Comparison of ENCODE assay signal across 7 mouse cellular contexts in genomic region chr15:80075733-80076337, GRCm38 (mm10). TPM values are rescaled to one million over a fixed set of nuclear protein-coding genes. Genes with fewer than 3 reads are reported as not detected.
DNase-seq lines count a peak whose midpoint lies in the region; ATAC-seq and TF ChIP-seq lines count a peak whose summit lies in the region.

No protein-coding gene starts in this region.

- H3K27ac ChIP-seq in kidney, postnatal 0 days, result peak overlapping the region; percentile 47; the same call in 1 of the 2 replicates
- H3K27ac ChIP-seq in bone marrow, adult 2 months (ENCODE audit: control insufficient read depth, insufficient read depth, low read depth, low read length, poor library complexity), result peak overlapping the region; percentile 52; the same call in 1 of the 2 replicates
- peak overlapping the region; percentile 54 for H3K27ac ChIP-seq in intestine, embryonic 15.5 days
- peak overlapping the region; percentile 14; the same call in 1 of the 2 replicates for H3K27ac ChIP-seq in midbrain, postnatal 0 days (ENCODE audit: low read depth, low read length)

- H3K27me3 ChIP-seq in kidney, postnatal 0 days (ENCODE audit: insufficient read depth, low read length), result no peaks in the 10 kb centered on the region
- H3K27me3 ChIP-seq in intestine, embryonic 15.5 days (replicated peaks), result no peaks in the 10 kb centered on the region
- no peaks in the 10 kb centered on the region for H3K27me3 ChIP-seq in midbrain, postnatal 0 days (ENCODE audit: insufficient read depth, low read length)

- ATAC-seq in kidney, postnatal 0 days (replicated peaks; ENCODE audit: low FRiP score, low read depth), result no peak
- ATAC-seq in intestine, embryonic 15.5 days, result peak; percentile 46
- ATAC-seq in midbrain, postnatal 0 days (ENCODE audit: low FRiP score), result no peak

- TF ChIP-seq CTCF in kidney, postnatal 0 days (IDR thresholded peaks at IDR 0.05; ENCODE audit: low read depth), result no peak
- no peak for TF ChIP-seq CTCF in bone marrow, adult 2 months (IDR thresholded peaks at IDR 0.05; ENCODE audit: control insufficient read depth, insufficient read depth, low read length)
- no peak for TF ChIP-seq CTCF in midbrain, postnatal 0 days (IDR thresholded peaks at IDR 0.05)

- no peak overlapping the region for H3K4me2 ChIP-seq in kidney, postnatal 0 days (ENCODE audit: low read length)
- no peak overlapping the region for H3K4me2 ChIP-seq in intestine, embryonic 15.5 days (replicated peaks)
- no peak overlapping the region for H3K4me2 ChIP-seq in midbrain, postnatal 0 days (ENCODE audit: low read depth, low read length, poor library complexity, severe bottlenecking)

- H3K9ac ChIP-seq in kidney, postnatal 0 days (ENCODE audit: low read depth, low read length), result no peak overlapping the region
- H3K9ac ChIP-seq in intestine, embryonic 15.5 days, result no peak overlapping the region
- no peak overlapping the region for H3K9ac ChIP-seq in midbrain, postnatal 0 days (replicated peaks; ENCODE audit: low read length, poor library complexity, severe bottlenecking)

- peaks cover 1% of the 10 kb centered on the region; the same call in 1 of the 2 replicates for H3K4me1 ChIP-seq in kidney, postnatal 0 days (replicated peaks; ENCODE audit: insufficient read depth, low read length)
- peaks cover 2% of the 10 kb centered on the region; the same call in 1 of the 2 replicates for H3K4me1 ChIP-seq in bone marrow, adult 2 months (ENCODE audit: control insufficient read depth, insufficient read depth, low read length)
- H3K4me1 ChIP-seq in intestine, embryonic 15.5 days (replicated peaks), result peaks cover 16% of the 10 kb centered on the region
- H3K4me1 ChIP-seq in midbrain, postnatal 0 days (ENCODE audit: insufficient read depth, low read length), result no peaks in the 10 kb centered on the region

- peaks cover 33% of the 10 kb centered on the region for H3K36me3 ChIP-seq in kidney, postnatal 0 days (ENCODE audit: insufficient read depth, low read length)
- H3K36me3 ChIP-seq in intestine, embryonic 15.5 days, result peaks cover 35% of the 10 kb centered on the region
- peaks cover 22% of the 10 kb centered on the region for H3K36me3 ChIP-seq in midbrain, postnatal 0 days (ENCODE audit: insufficient read depth, low read length)

- 35% methylated on average over 5 of the region's 5 CpGs for WGBS in kidney, postnatal 0 days
- 39% methylated on average over 5 of the region's 5 CpGs for WGBS in bone marrow, adult 2 months
- 20% methylated on average over 5 of the region's 5 CpGs for WGBS in intestine, embryonic 15.5 days
- 41% methylated on average over 5 of the region's 5 CpGs for WGBS in midbrain, postnatal 0 days

- H3K9me3 ChIP-seq in kidney, postnatal 0 days (replicated peaks; ENCODE audit: low read length), result no peaks in the 10 kb centered on the region
- H3K9me3 ChIP-seq in intestine, embryonic 15.5 days, result no peaks in the 10 kb centered on the region
- no peaks in the 10 kb centered on the region for H3K9me3 ChIP-seq in midbrain, postnatal 0 days (ENCODE audit: low read length)

- no peak overlapping the region for H3K4me3 ChIP-seq in kidney, postnatal 0 days (replicated peaks; ENCODE audit: low read depth, low read length)
- no peak overlapping the region for H3K4me3 ChIP-seq in bone marrow, adult 2 months (replicated peaks; ENCODE audit: control insufficient read depth, low read depth, low read length)
- no peak overlapping the region for H3K4me3 ChIP-seq in intestine, embryonic 15.5 days (replicated peaks)
- H3K4me3 ChIP-seq in midbrain, postnatal 0 days (ENCODE audit: low read depth, low read length), result no peak overlapping the region

- no peak for TF ChIP-seq POLR2A in bone marrow, adult 2 months (IDR thresholded peaks at IDR 0.05; ENCODE audit: borderline replicate concordance, control insufficient read depth, low read depth, low read length)

- no peak for DNase-seq in kidney, postnatal 0 days (ENCODE audit: low spot score)
- DNase-seq in kidney, adult 8-10 months, result no peak
- DNase-seq in midbrain, postnatal 0 days (ENCODE audit: low spot score), result no peak
- no peak for DNase-seq in layer of hippocampus, adult 9-10 months (ENCODE audit: low spot score)
- DNase-seq in adrenal gland, postnatal 36 days, result no peak

RNA-seq across cellular contexts. Expression of gene Syngr1, which starts 15.3 kb away (rescaled TPM):
- polyA plus RNA-seq in kidney, postnatal 0 days (2015; fragmentation: Nextera tagmentation; extraction: Ambion mirVana), result 21.8 and 24.1 TPM in 2 replicates
- polyA plus RNA-seq in bone marrow, adult 2 months (2011; ENCODE audit: insufficient read depth, insufficient read length, low replicate concordance, missing spikeins), result 10.7 and 13.4 TPM in 2 replicates
- 18.2 and 18.7 TPM in 2 replicates for polyA plus RNA-seq in intestine, embryonic 15.5 days (2015; fragmentation: Nextera tagmentation; extraction: Ambion mirVana)
- 162 and 220 TPM in 2 replicates for total RNA-seq in midbrain, postnatal 0 days (2014; rRNA removed)
- polyA plus RNA-seq in midbrain, postnatal 0 days (2015; fragmentation: Nextera tagmentation; extraction: Ambion mirVana), result 81.5 and 88.5 TPM in 2 replicates
- total RNA-seq in adrenal gland, postnatal 36 days (2021), result 10 to 100 TPM; 28.0 to 31.5 TPM

RNA-seq across cellular contexts. Expression of gene Rpl3, which starts 15.8 kb away (rescaled TPM):
- 970 and 975 TPM in 2 replicates for polyA plus RNA-seq in kidney, postnatal 0 days (2015; fragmentation: Nextera tagmentation; extraction: Ambion mirVana)
- 708 and 1,315 TPM in 2 replicates for polyA plus RNA-seq in bone marrow, adult 2 months (2011; ENCODE audit: insufficient read depth, insufficient read length, low replicate concordance, missing spikeins)
- polyA plus RNA-seq in intestine, embryonic 15.5 days (2015; fragmentation: Nextera tagmentation; extraction: Ambion mirVana), result 1,109 and 1,134 TPM in 2 replicates
- total RNA-seq in midbrain, postnatal 0 days (2014; rRNA removed), result 511 and 632 TPM in 2 replicates
- 500 and 515 TPM in 2 replicates for polyA plus RNA-seq in midbrain, postnatal 0 days (2015; fragmentation: Nextera tagmentation; extraction: Ambion mirVana)
- 100 to 1,000 TPM; 602 to 611 TPM for total RNA-seq in adrenal gland, postnatal 36 days (2021)

RNA-seq across cellular contexts. Expression of gene Tab1, which starts 57.1 kb away (rescaled TPM):
- polyA plus RNA-seq in kidney, postnatal 0 days (2015; fragmentation: Nextera tagmentation; extraction: Ambion mirVana), result 27.7 and 31.8 TPM in 2 replicates
- polyA plus RNA-seq in bone marrow, adult 2 months (2011; ENCODE audit: insufficient read depth, insufficient read length, low replicate concordance, missing spikeins), result 17.0 and 26.6 TPM in 2 replicates
- 28.5 and 29.0 TPM in 2 replicates for polyA plus RNA-seq in intestine, embryonic 15.5 days (2015; fragmentation: Nextera tagmentation; extraction: Ambion mirVana)
- 43.5 and 58.5 TPM in 2 replicates for total RNA-seq in midbrain, postnatal 0 days (2014; rRNA removed)
- polyA plus RNA-seq in midbrain, postnatal 0 days (2015; fragmentation: Nextera tagmentation; extraction: Ambion mirVana), result 23.6 and 27.9 TPM in 2 replicates
- total RNA-seq in adrenal gland, postnatal 36 days (2021), result 10 to 100 TPM; 11.9 to 18.3 TPM
